Mouse (Mus musculus): ENCODE measurements around the gene Ddx60. TPM values are rescaled to one million over a fixed set of nuclear protein-coding genes. Genes with fewer than 3 reads are reported as not detected.
"Not testable (repeated sequence)": the region's sequence is repeated elsewhere in the genome, so short reads cannot be mapped to it uniquely, and the experiment has no call there.

The Ddx60 gene
- polyA plus RNA-seq, 1 experiment = 0.83 TPM

- no peak for DNase-seq (ENCODE audit: low read depth in 1 of 2, low spot score in 2 of 2)
Measured at GRCm38 (mm10) chr8:61920389-61920788, 7.5 kb upstream of the Ddx60 start.

GRCm38 (mm10) chr8:61921454-61922054, 6.3 kb upstream of the Ddx60 start:
- Histone ChIP-seq H3K4me1 (ENCODE audit: control insufficient read depth, insufficient read depth, insufficient read length) (peaks cover 3% of the 10 kb centered on the region; the same call in 1 of the 2 replicates), H3K36me3 (ENCODE audit: control insufficient read depth, insufficient read depth, low read length) (no peaks in the 10 kb centered on the region), H3K27me3 (ENCODE audit: control insufficient read depth, insufficient read depth, low read length) (no peaks in the 10 kb centered on the region), H3K4me3 (ENCODE audit: extremely low read depth, insufficient read depth, insufficient read length) (no peak overlapping the region), H3K27ac (ENCODE audit: insufficient read depth, low read length) (no peak overlapping the region)
- no peak for DNase-seq (ENCODE audit: low read depth in 1 of 2, low spot score in 2 of 2)
- WGBS = 90% methylated on average over 10 of the region's 10 CpGs
- TF ChIP-seq POLR2A (IDR thresholded peaks at IDR 0.05; ENCODE audit: low read depth, low read length) = no peak
- no peak for TF ChIP-seq CTCF (IDR thresholded peaks at IDR 0.05; ENCODE audit: extremely low read depth, insufficient read depth, insufficient read length, insufficient replicate concordance)

More at GRCm38 (mm10) chr8:61920389-61920788, 7.5 kb upstream of the Ddx60 start:
- H3K27ac ChIP-seq (ENCODE audit: insufficient read depth, low read length) = no peak overlapping the region
- H3K4me1 ChIP-seq (ENCODE audit: control insufficient read depth, insufficient read depth, insufficient read length) = peaks cover 3% of the 10 kb centered on the region; the same call in 1 of the 2 replicates
- H3K36me3 ChIP-seq (ENCODE audit: control insufficient read depth, insufficient read depth, low read length) = no peaks in the 10 kb centered on the region
- TF ChIP-seq CTCF (IDR thresholded peaks at IDR 0.05; ENCODE audit: extremely low read depth, insufficient read depth, insufficient read length, insufficient replicate concordance) (no peak), POLR2A (IDR thresholded peaks at IDR 0.05; ENCODE audit: low read depth, low read length) (no peak)
- H3K4me3 ChIP-seq (ENCODE audit: extremely low read depth, insufficient read depth, insufficient read length) = no peak overlapping the region
- WGBS = 75% methylated on average over 7 of the region's 7 CpGs
- H3K27me3 ChIP-seq (ENCODE audit: control insufficient read depth, insufficient read depth, low read length) = no peaks in the 10 kb centered on the region

GRCm38 (mm10) chr8:61924518-61924917, 3.4 kb upstream of the Ddx60 start:
- WGBS = 97% methylated on average over 1 of the region's 1 CpGs
- Histone ChIP-seq H3K36me3 (ENCODE audit: control insufficient read depth, insufficient read depth, low read length) (no peaks in the 10 kb centered on the region), H3K27me3 (ENCODE audit: control insufficient read depth, insufficient read depth, low read length) (no peaks in the 10 kb centered on the region), H3K4me1 (ENCODE audit: control insufficient read depth, insufficient read depth, insufficient read length) (peaks cover 6% of the 10 kb centered on the region; the same call in 1 of the 2 replicates), H3K27ac (ENCODE audit: insufficient read depth, low read length) (no peak overlapping the region), H3K4me3 (ENCODE audit: extremely low read depth, insufficient read depth, insufficient read length) (no peak overlapping the region)
- TF ChIP-seq CTCF (IDR thresholded peaks at IDR 0.05; ENCODE audit: extremely low read depth, insufficient read depth, insufficient read length, insufficient replicate concordance) (no peak), POLR2A (IDR thresholded peaks at IDR 0.05; ENCODE audit: low read depth, low read length) (no peak)
- no peak for DNase-seq (ENCODE audit: low read depth in 1 of 2, low spot score in 2 of 2)

DNA sequence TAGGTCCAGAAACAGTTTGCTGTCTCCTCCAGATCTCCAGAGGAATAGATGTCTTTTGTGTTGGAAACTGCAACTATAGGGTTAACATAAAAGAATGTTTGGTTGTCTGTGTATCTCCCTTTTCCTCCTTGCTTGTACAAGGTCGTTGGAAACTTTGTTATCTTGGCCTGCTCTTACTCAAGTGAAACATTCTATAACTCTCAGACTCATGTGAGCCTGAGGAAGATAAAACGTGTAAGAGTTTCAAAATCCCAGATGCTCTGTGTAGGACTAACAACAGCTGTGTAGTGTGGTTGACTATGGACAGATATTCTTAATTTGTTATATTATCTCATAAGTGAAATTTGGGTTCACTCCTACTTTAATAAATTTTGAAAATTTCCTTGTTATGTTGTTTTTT, 5.4 kb downstream of the Ddx60 start:
- no peaks in the 10 kb centered on the region for H3K4me1 ChIP-seq (ENCODE audit: control insufficient read depth, insufficient read depth, insufficient read length)
- WGBS = 39% methylated on average over 2 of the region's 2 CpGs
- TF ChIP-seq POLR2A (IDR thresholded peaks at IDR 0.05; ENCODE audit: low read depth, low read length) (no peak), CTCF (IDR thresholded peaks at IDR 0.05; ENCODE audit: extremely low read depth, insufficient read depth, insufficient read length, insufficient replicate concordance) (no peak)
- H3K27ac ChIP-seq (ENCODE audit: insufficient read depth, low read length) = no peak overlapping the region
- no peaks in the 10 kb centered on the region for H3K36me3 ChIP-seq (ENCODE audit: control insufficient read depth, insufficient read depth, low read length)
- H3K4me3 ChIP-seq (ENCODE audit: extremely low read depth, insufficient read depth, insufficient read length) = no peak overlapping the region
- H3K27me3 ChIP-seq (ENCODE audit: control insufficient read depth, insufficient read depth, low read length) = no peaks in the 10 kb centered on the region
- DNase-seq (ENCODE audit: low read depth in 1 of 2, low spot score in 2 of 2) = no peak

DNA sequence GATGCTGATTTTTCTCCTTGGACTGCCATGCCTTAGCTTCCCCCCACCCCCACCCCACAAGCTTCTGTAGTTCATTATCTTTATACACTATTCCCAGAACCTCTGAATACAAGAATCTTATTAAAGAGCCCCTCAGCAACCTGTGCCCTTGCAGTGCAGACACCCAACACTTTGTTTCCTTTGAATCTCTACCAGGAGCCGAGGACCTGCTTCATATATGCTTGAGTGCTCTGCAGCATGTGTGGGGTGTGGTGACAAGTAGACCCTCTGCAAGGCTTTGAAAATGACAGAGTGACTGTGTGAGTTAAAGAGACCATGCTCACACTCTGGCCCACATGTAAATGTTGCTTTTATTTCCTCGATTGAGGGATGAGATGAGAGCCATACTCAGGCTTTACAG, 9.7 kb downstream of the Ddx60 start:
- H3K27ac ChIP-seq (ENCODE audit: insufficient read depth, low read length) = no peak overlapping the region
- no peak overlapping the region for H3K4me3 ChIP-seq (ENCODE audit: extremely low read depth, insufficient read depth, insufficient read length)
- H3K27me3 ChIP-seq (ENCODE audit: control insufficient read depth, insufficient read depth, low read length) = no peaks in the 10 kb centered on the region
- H3K36me3 ChIP-seq (ENCODE audit: control insufficient read depth, insufficient read depth, low read length) = peaks cover 4% of the 10 kb centered on the region
- WGBS = 85% methylated on average over 2 of the region's 2 CpGs
- no peak for DNase-seq (ENCODE audit: low read depth in 1 of 2, low spot score in 2 of 2)
- TF ChIP-seq CTCF (IDR thresholded peaks at IDR 0.05; ENCODE audit: extremely low read depth, insufficient read depth, insufficient read length, insufficient replicate concordance) = no peak
- TF ChIP-seq POLR2A (IDR thresholded peaks at IDR 0.05; ENCODE audit: low read depth, low read length) = no peak
- H3K4me1 ChIP-seq (ENCODE audit: control insufficient read depth, insufficient read depth, insufficient read length) = no peaks in the 10 kb centered on the region

GRCm38 (mm10) chr8:61964591-61965375, 36.9 kb downstream of the Ddx60 start:
- H3K4me1 ChIP-seq (ENCODE audit: control insufficient read depth, insufficient read depth, insufficient read length); H3K4me3 ChIP-seq (ENCODE audit: extremely low read depth, insufficient read depth, insufficient read length); H3K36me3 ChIP-seq (ENCODE audit: control insufficient read depth, insufficient read depth, low read length); H3K27ac ChIP-seq (ENCODE audit: insufficient read depth, low read length); DNase-seq (ENCODE audit: low read depth in 1 of 2, low spot score in 2 of 2); H3K27me3 ChIP-seq (ENCODE audit: control insufficient read depth, insufficient read depth, low read length): not testable (repeated sequence)
- WGBS = 88% methylated on average over 4 of the region's 4 CpGs

DNA sequence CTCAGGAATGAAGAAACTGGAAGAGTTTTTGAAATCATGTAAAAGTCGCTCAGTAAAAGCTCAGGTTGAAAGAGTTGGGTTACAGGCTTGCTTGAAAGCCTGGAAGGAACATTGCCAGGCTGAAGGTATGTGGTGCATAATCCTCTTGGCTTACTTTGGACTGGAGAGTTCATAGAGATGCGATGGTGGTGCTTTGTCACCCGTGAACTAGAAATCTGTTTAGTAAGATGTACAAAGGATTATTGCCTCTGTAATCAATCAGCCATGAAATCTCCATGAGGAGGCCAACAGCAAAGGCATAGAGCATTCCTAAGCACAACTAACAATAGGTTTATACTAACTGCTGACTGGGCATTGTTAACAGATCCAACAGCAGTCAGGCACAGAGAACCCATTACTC, 41.7 kb downstream of the Ddx60 start:
- no peak overlapping the region for H3K27ac ChIP-seq (ENCODE audit: insufficient read depth, low read length)
- TF ChIP-seq CTCF (IDR thresholded peaks at IDR 0.05; ENCODE audit: extremely low read depth, insufficient read depth, insufficient read length, insufficient replicate concordance) = no peak
- no peak for TF ChIP-seq POLR2A (IDR thresholded peaks at IDR 0.05; ENCODE audit: low read depth, low read length)
- 93% methylated on average over 3 of the region's 3 CpGs for WGBS
- no peaks in the 10 kb centered on the region for H3K27me3 ChIP-seq (ENCODE audit: control insufficient read depth, insufficient read depth, low read length)
- no peaks in the 10 kb centered on the region for H3K4me1 ChIP-seq (ENCODE audit: control insufficient read depth, insufficient read depth, insufficient read length)
- no peaks in the 10 kb centered on the region; the same call in 1 of the 2 replicates for H3K36me3 ChIP-seq (ENCODE audit: control insufficient read depth, insufficient read depth, low read length)
- no peak for DNase-seq (ENCODE audit: low read depth in 1 of 2, low spot score in 2 of 2)
- no peak overlapping the region for H3K4me3 ChIP-seq (ENCODE audit: extremely low read depth, insufficient read depth, insufficient read length)

Measured in spleen, adult 2 months (tissue).